Mouse (Mus musculus) embryonic facial prominence, embryonic 13.5 days (tissue): ENCODE data around the gene 2310009B15Rik. TPM values are rescaled to one million over a fixed set of nuclear protein-coding genes. Genes with fewer than 3 reads are reported as not detected.
A peak's percentile ranks its signal among the peaks of the same experiment; 100 is the strongest.

Source experiments
- ATAC-seq: fragments of 200-750 bp; cut with Nextera tagmentation; 2 replicates; pipeline ENCODE4 v1.8.0; 2017; ENCODE audit warnings: low read depth; ENCODE audit not compliant: insufficient number of reproducible peaks, insufficient read depth, low FRiP score, low TSS enrichment
- H3K27ac ChIP-seq: fragments of 300-500 bp; sonication (generic); 2 replicates; pipeline ENCODE4 v1.5.1; 2015; ENCODE audit warnings: moderate library complexity, mild to moderate bottlenecking, inconsistent platforms
- H3K27me3 ChIP-seq: fragments of 300-500 bp; sonication (generic); 2 replicates; pipeline ENCODE4 v1.6.1; 2015; ENCODE audit warnings: mild to moderate bottlenecking, inconsistent platforms
- H3K36me3 ChIP-seq: fragments of 300-500 bp; sonication (generic); 2 replicates; pipeline ENCODE4 v1.6.1; 2015; ENCODE audit warnings: mild to moderate bottlenecking, inconsistent platforms
- H3K4me1 ChIP-seq: fragments of 300-500 bp; sonication (generic); 2 replicates; pipeline ENCODE4 v1.6.1; 2015; ENCODE audit warnings: inconsistent platforms
- H3K4me2 ChIP-seq: fragments of 300-500 bp; sonication (generic); 2 replicates; pipeline ENCODE4 v1.6.1; 2015; ENCODE audit warnings: moderate library complexity, mild to moderate bottlenecking, inconsistent platforms
- H3K4me3 ChIP-seq: fragments of 300-500 bp; sonication (generic); 2 replicates; pipeline ENCODE4 v1.5.1; 2015; ENCODE audit warnings: mild to moderate bottlenecking, inconsistent platforms
- H3K9ac ChIP-seq: fragments of 300-500 bp; sonication (generic); 2 replicates; pipeline ENCODE4 v1.6.1; 2015; ENCODE audit warnings: mild to moderate bottlenecking, inconsistent platforms
- H3K9me3 ChIP-seq: fragments of 300-500 bp; sonication (generic); 2 replicates; pipeline ENCODE4 v1.6.1; 2016; ENCODE audit warnings: inconsistent platforms
- WGBS: fragments of 180-500 bp; shearing (Covaris S2); methylation state at CpG from one replicate; pipeline ENCODE4 v1.1.7; 2015; ENCODE audit warnings: mixed read lengths; 5-methylcytosine and 5-hydroxymethylcytosine counted together
- polyA plus RNA-seq: library from polyadenylated mRNA; unstranded; fragments of >200 nt; fragmentation: Nextera tagmentation; extraction: Ambion mirVana; gene quantifications from 2 replicates; pipeline ENCODE4 v1.2.1, GENCODE M21; 2015

The 2310009B15Rik gene
- polyA plus RNA-seq, 1 experiment from 2014 or later = 42.6 TPM

GRCm38 (mm10) chr1:138849531-138850160, 7.0 kb downstream of the 2310009B15Rik start:
- Histone ChIP-seq H3K9ac (no peak overlapping the region), H3K9me3 (no peaks in the 10 kb centered on the region), H3K4me1 (peaks cover 19% of the 10 kb centered on the region), H3K27me3 (peaks cover 67% of the 10 kb centered on the region), H3K27ac (no peak overlapping the region), H3K4me3 (no peak overlapping the region), H3K36me3 (peaks cover 13% of the 10 kb centered on the region; the same call in 1 of the 2 replicates), H3K4me2 (no peak overlapping the region)
- 10% methylated on average over 8 of the region's 8 CpGs for WGBS
- no peak for ATAC-seq

GRCm38 (mm10) chr1:138848511-138849109, 8.0 kb downstream of the 2310009B15Rik start, which contains the start of gene Lhx9:
TSS of gene Lhx9 (minus strand) at chr1:138848577.
- peaks cover 78% of the 10 kb centered on the region for H3K27me3 ChIP-seq

GRCm38 (mm10) chr1:138848026-138848425, 8.6 kb downstream of the 2310009B15Rik start:
- Histone ChIP-seq H3K9ac (no peak overlapping the region), H3K4me2 (peak overlapping the region; percentile 58), H3K27ac (no peak overlapping the region), H3K36me3 (peaks cover 13% of the 10 kb centered on the region; the same call in 1 of the 2 replicates), H3K9me3 (no peaks in the 10 kb centered on the region), H3K27me3 (peaks cover 84% of the 10 kb centered on the region), H3K4me1 (peaks cover 28% of the 10 kb centered on the region), H3K4me3 (peak overlapping the region; percentile 36)
- WGBS = under 1% methylated on average over 16 of the region's 16 CpGs
- no peak for ATAC-seq

More at GRCm38 (mm10) chr1:138848511-138849109, 8.0 kb downstream of the 2310009B15Rik start, which contains the start of gene Lhx9:
- H3K9ac ChIP-seq = 0 out of 2 replicates have a peak within 1 kb of the TSS, but pooled peaks have one; percentile 36
- H3K4me3 ChIP-seq = peak within 1 kb of the TSS; percentile 36
- H3K9me3 ChIP-seq = no peaks in the 10 kb centered on the region
- peaks cover 22% of the 10 kb centered on the region for H3K4me1 ChIP-seq
- H3K36me3 ChIP-seq = peaks cover 13% of the 10 kb centered on the region; the same call in 1 of the 2 replicates
- H3K27ac ChIP-seq = no peak within 1 kb of the TSS
- peak; percentile 33; the same call in 1 of the 2 replicates for ATAC-seq
- peak within 1 kb of the TSS; percentile 58 for H3K4me2 ChIP-seq
- under 1% methylated on average over 33 of the region's 33 CpGs for WGBS

- H3K4me3 ChIP-seq = peak overlapping the region; percentile 17
- peaks cover 35% of the 10 kb centered on the region for H3K4me1 ChIP-seq
- no peaks in the 10 kb centered on the region for H3K9me3 ChIP-seq
- H3K9ac ChIP-seq = no peak overlapping the region
- peaks cover 11% of the 10 kb centered on the region; the same call in 1 of the 2 replicates for H3K36me3 ChIP-seq
- under 1% methylated on average over 21 of the region's 21 CpGs for WGBS
- no peak for ATAC-seq
- H3K27me3 ChIP-seq = peaks cover 92% of the 10 kb centered on the region
- H3K4me2 ChIP-seq = peak overlapping the region; percentile 35
- no peak overlapping the region for H3K27ac ChIP-seq
These were observed 9.5 kb downstream of the 2310009B15Rik start for GRCm38 (mm10) chr1:138847146-138847545.

GRCm38 (mm10) chr1:138846581-138846980, 10.1 kb downstream of the 2310009B15Rik start:
- no peak overlapping the region for H3K4me3 ChIP-seq
- 4% methylated on average over 9 of the region's 9 CpGs for WGBS
- no peak overlapping the region for H3K27ac ChIP-seq
- H3K4me1 ChIP-seq = peaks cover 40% of the 10 kb centered on the region
- no peak for ATAC-seq
- H3K9ac ChIP-seq = no peak overlapping the region
- H3K4me2 ChIP-seq = no peak overlapping the region
- H3K36me3 ChIP-seq = peaks cover 8% of the 10 kb centered on the region; the same call in 1 of the 2 replicates
- H3K27me3 ChIP-seq = peaks cover 94% of the 10 kb centered on the region
- H3K9me3 ChIP-seq = no peaks in the 10 kb centered on the region

- ATAC-seq = no peak
- no peak overlapping the region for H3K4me2 ChIP-seq
- 8% methylated on average over 12 of the region's 12 CpGs for WGBS
- no peak overlapping the region for H3K9ac ChIP-seq
- H3K4me3 ChIP-seq = no peak overlapping the region
- no peaks in the 10 kb centered on the region for H3K9me3 ChIP-seq
- peaks cover 45% of the 10 kb centered on the region for H3K4me1 ChIP-seq
- peaks cover 95% of the 10 kb centered on the region for H3K27me3 ChIP-seq
- peaks cover 4% of the 10 kb centered on the region; the same call in 1 of the 2 replicates for H3K36me3 ChIP-seq
- no peak overlapping the region for H3K27ac ChIP-seq
These were observed 10.5 kb downstream of the 2310009B15Rik start for GRCm38 (mm10) chr1:138846131-138846530.

- no peaks in the 10 kb centered on the region for H3K36me3 ChIP-seq
- H3K27me3 ChIP-seq = peaks cover 95% of the 10 kb centered on the region
- H3K4me2 ChIP-seq = no peak overlapping the region
- H3K4me1 ChIP-seq = peaks cover 48% of the 10 kb centered on the region
- no peaks in the 10 kb centered on the region for H3K9me3 ChIP-seq
- H3K27ac ChIP-seq = no peak overlapping the region
- WGBS = 14% methylated on average over 3 of the region's 3 CpGs
- no peak overlapping the region for H3K4me3 ChIP-seq
- H3K9ac ChIP-seq = no peak overlapping the region
- no peak for ATAC-seq
These were observed 11.2 kb downstream of the 2310009B15Rik start for GRCm38 (mm10) chr1:138845481-138845880.

- Histone ChIP-seq H3K36me3 (no peaks in the 10 kb centered on the region), H3K4me2 (peak overlapping the region; percentile 59), H3K9me3 (no peaks in the 10 kb centered on the region), H3K27ac (no peak overlapping the region), H3K4me3 (peak overlapping the region; percentile 39), H3K27me3 (peaks cover 93% of the 10 kb centered on the region), H3K9ac (no peak overlapping the region), H3K4me1 (peaks cover 50% of the 10 kb centered on the region)
- no peak for ATAC-seq
- WGBS = 7% methylated on average over 3 of the region's 3 CpGs
These were observed 12.5 kb downstream of the 2310009B15Rik start for GRCm38 (mm10) chr1:138844166-138844565.

- H3K9ac ChIP-seq = peak overlapping the region; percentile 46
- peak overlapping the region; percentile 39 for H3K4me3 ChIP-seq
- WGBS = under 1% methylated on average over 35 of the region's 35 CpGs
- H3K27ac ChIP-seq = no peak overlapping the region
- H3K36me3 ChIP-seq = no peaks in the 10 kb centered on the region
- ATAC-seq = no peak
- H3K4me2 ChIP-seq = peak overlapping the region; percentile 59
- no peaks in the 10 kb centered on the region for H3K9me3 ChIP-seq
- H3K4me1 ChIP-seq = peaks cover 45% of the 10 kb centered on the region
- peaks cover 93% of the 10 kb centered on the region for H3K27me3 ChIP-seq
These were observed 13.1 kb downstream of the 2310009B15Rik start for GRCm38 (mm10) chr1:138843361-138844091.

GRCm38 (mm10) chr1:138842756-138843155, 13.9 kb downstream of the 2310009B15Rik start:
- 2% methylated on average over 10 of the region's 10 CpGs for WGBS
- Histone ChIP-seq H3K36me3 (no peaks in the 10 kb centered on the region), H3K27me3 (peaks cover 93% of the 10 kb centered on the region), H3K4me1 (peaks cover 44% of the 10 kb centered on the region), H3K27ac (no peak overlapping the region), H3K4me2 (peak overlapping the region; percentile 67), H3K9me3 (no peaks in the 10 kb centered on the region), H3K4me3 (peak overlapping the region; percentile 43), H3K9ac (no peak overlapping the region)
- ATAC-seq = no peak

- H3K27ac ChIP-seq = no peak overlapping the region
- H3K4me3 ChIP-seq = peak overlapping the region; percentile 43
- no peaks in the 10 kb centered on the region for H3K9me3 ChIP-seq
- peak overlapping the region; percentile 67 for H3K4me2 ChIP-seq
- no peaks in the 10 kb centered on the region for H3K36me3 ChIP-seq
- H3K9ac ChIP-seq = no peak overlapping the region
- no peak for ATAC-seq
- H3K27me3 ChIP-seq = peaks cover 94% of the 10 kb centered on the region
- WGBS = 1% methylated on average over 8 of the region's 8 CpGs
- peaks cover 42% of the 10 kb centered on the region for H3K4me1 ChIP-seq
These were observed 14.3 kb downstream of the 2310009B15Rik start for GRCm38 (mm10) chr1:138842315-138842714.
